Mouse (Mus musculus): ENCODE data around the gene Cdh1. TPM values are rescaled to one million over a fixed set of nuclear protein-coding genes. Genes with fewer than 3 reads are reported as not detected.
"Not testable (repeated sequence)": the region's sequence is repeated elsewhere in the genome, so short reads cannot be mapped to it uniquely, and the experiment has no call there.

Cdh1 gene
- total RNA-seq, 2 experiments from 2014 or later, result 0.10 to 0.23 TPM

- DNase-seq, result not testable (repeated sequence)
These were observed 7.5 kb upstream of the Cdh1 start for GRCm38 (mm10) chr8:106595623-106596022.

GRCm38 (mm10) chr8:106597067-106597466 is 6.1 kb upstream of the Cdh1 start:
- no peak for DNase-seq

GRCm38 (mm10) chr8:106599265-106599979 is 3.7 kb upstream of the Cdh1 start:
- no peak for DNase-seq

GRCm38 (mm10) chr8:106603933-106604332 is 782 bp downstream of the Cdh1 start:
- DNase-seq, result no peak

- no peak for DNase-seq
These were observed 2.5 kb downstream of the Cdh1 start for GRCm38 (mm10) chr8:106605657-106606056.

GRCm38 (mm10) chr8:106606121-106606520 is 3.0 kb downstream of the Cdh1 start:
- no peak for DNase-seq

- DNase-seq, result no peak
These were observed 3.5 kb downstream of the Cdh1 start for GRCm38 (mm10) chr8:106606601-106607145.

- not testable (repeated sequence) for DNase-seq
These were observed 4.6 kb downstream of the Cdh1 start for GRCm38 (mm10) chr8:106607783-106608182.

- DNase-seq, result no peak
These were observed 5.3 kb downstream of the Cdh1 start for GRCm38 (mm10) chr8:106608425-106608824.

GRCm38 (mm10) chr8:106609076-106609903 is 6.1 kb downstream of the Cdh1 start:
- no peak for DNase-seq

GRCm38 (mm10) chr8:106610958-106611640 is 7.9 kb downstream of the Cdh1 start:
- no peak for DNase-seq

- no peak for DNase-seq
These were observed 8.9 kb downstream of the Cdh1 start for GRCm38 (mm10) chr8:106612047-106612446.

GRCm38 (mm10) chr8:106614704-106615103 is 11.6 kb downstream of the Cdh1 start:
- DNase-seq, result no peak

GRCm38 (mm10) chr8:106615661-106616299 is 12.6 kb downstream of the Cdh1 start:
- no peak for DNase-seq

- DNase-seq, result no peak
These were observed 13.5 kb downstream of the Cdh1 start for GRCm38 (mm10) chr8:106616679-106617078.

- no peak for DNase-seq
These were observed 14.0 kb downstream of the Cdh1 start for GRCm38 (mm10) chr8:106617196-106617595.

- no peak for DNase-seq
These were observed 14.7 kb downstream of the Cdh1 start for GRCm38 (mm10) chr8:106617865-106618264.

- DNase-seq, result no peak
These were observed 15.2 kb downstream of the Cdh1 start for GRCm38 (mm10) chr8:106618324-106618723.

GRCm38 (mm10) chr8:106619549-106620245 is 16.5 kb downstream of the Cdh1 start:
- DNase-seq, result peak; percentile 75

- no peak for DNase-seq
These were observed 17.3 kb downstream of the Cdh1 start for GRCm38 (mm10) chr8:106620488-106620887.

GRCm38 (mm10) chr8:106623016-106623415 is 19.9 kb downstream of the Cdh1 start:
- DNase-seq, result no peak

- DNase-seq, result no peak
These were observed 20.3 kb downstream of the Cdh1 start for GRCm38 (mm10) chr8:106623451-106623850.

Data from heart, postnatal 4 days (tissue).